Mouse (Mus musculus) liver, embryonic 13.5 days (tissue): Measurements from ENCODE around the gene Mrps34. TPM values are rescaled to one million over a fixed set of nuclear protein-coding genes. Genes with fewer than 3 reads are reported as not detected.

Source experiments
- ATAC-seq: fragments of 200-750 bp; cut with Nextera tagmentation; 2 replicates; pipeline ENCODE4 v1.8.0; 2017; ENCODE audit warnings: low read depth, mild to moderate bottlenecking, moderate number of reproducible peaks, moderate library complexity
- DNase-seq: peaks from one replicate; pipeline ENCODE4 v3.0.0; 2022
- H3K27ac ChIP-seq: fragments of 300-500 bp; sonication (generic); 2 replicates; pipeline ENCODE4 v1.5.1; 2015; ENCODE audit warnings: moderate library complexity, mild to moderate bottlenecking, inconsistent platforms
- H3K27me3 ChIP-seq: fragments of 300-500 bp; sonication (generic); 2 replicates; pipeline ENCODE4 v1.6.1; 2015; ENCODE audit warnings: mild to moderate bottlenecking, inconsistent platforms
- H3K36me3 ChIP-seq: fragments of 300-500 bp; sonication (generic); 2 replicates; pipeline ENCODE4 v1.6.1; 2015; ENCODE audit warnings: mild to moderate bottlenecking, inconsistent platforms
- H3K4me1 ChIP-seq: fragments of 300-500 bp; sonication (generic); replicated peaks from 2 replicates; pipeline ENCODE4 v1.6.1; 2015; ENCODE audit warnings: inconsistent platforms
- H3K4me2 ChIP-seq: fragments of 300-500 bp; sonication (generic); 2 replicates; pipeline ENCODE4 v1.6.1; 2015; ENCODE audit warnings: inconsistent platforms, mild to moderate bottlenecking, moderate library complexity
- H3K4me3 ChIP-seq: fragments of 300-500 bp; sonication (generic); replicated peaks from 2 replicates; pipeline ENCODE4 v1.5.1; 2015; ENCODE audit warnings: mild to moderate bottlenecking, inconsistent platforms
- H3K9ac ChIP-seq: fragments of 300-500 bp; sonication (generic); 2 replicates; pipeline ENCODE4 v1.6.1; 2015; ENCODE audit warnings: mild to moderate bottlenecking, inconsistent platforms
- H3K9me3 ChIP-seq: fragments of 300-500 bp; sonication (generic); replicated peaks from 2 replicates; pipeline ENCODE4 v1.6.1; 2016; ENCODE audit warnings: inconsistent platforms
- WGBS: fragments of 180-500 bp; shearing (Covaris S2); methylation state at CpG from one replicate; pipeline ENCODE4 v1.1.7; 2015; ENCODE audit not compliant: insufficient replicate concordance; 5-methylcytosine and 5-hydroxymethylcytosine counted together
- polyA plus RNA-seq: library from polyadenylated mRNA; unstranded; fragments of >200 nt; fragmentation: Nextera tagmentation; extraction: Ambion mirVana; gene quantifications from 2 replicates; pipeline ENCODE4 v1.2.1, GENCODE M21; 2015

Mrps34 gene
- polyA plus RNA-seq, 1 experiment from 2014 or later: 84.2 TPM

GRCm38 (mm10) chr17:24892785-24893184, 2.1 kb upstream of the Mrps34 start:
- H3K9me3 ChIP-seq: no peaks in the 10 kb centered on the region
- H3K27me3 ChIP-seq: no peaks in the 10 kb centered on the region
- no peak overlapping the region for H3K4me3 ChIP-seq
- H3K36me3 ChIP-seq: peaks cover 68% of the 10 kb centered on the region
- no peak overlapping the region for H3K9ac ChIP-seq
- WGBS: 84% methylated on average over 12 of the region's 12 CpGs
- peaks cover 66% of the 10 kb centered on the region for H3K4me1 ChIP-seq
- H3K4me2 ChIP-seq: no peak overlapping the region; the same call in 1 of the 2 replicates
- 0 out of 2 replicates have a peak overlapping the region, but pooled peaks have one; percentile 1 for H3K27ac ChIP-seq
- no peak for DNase-seq
- ATAC-seq: no peak

- H3K9ac ChIP-seq: peak overlapping the region; percentile 95
- ATAC-seq (no peak), DNase-seq (no peak)
- 0 out of 2 replicates have a peak overlapping the region, but pooled peaks have one; percentile 90 for H3K27ac ChIP-seq
- 94% methylated on average over 2 of the region's 2 CpGs for WGBS
- H3K27me3 ChIP-seq: no peaks in the 10 kb centered on the region
- peaks cover 66% of the 10 kb centered on the region for H3K4me1 ChIP-seq
- H3K4me2 ChIP-seq: peak overlapping the region; percentile 96
- H3K4me3 ChIP-seq: peak overlapping the region; percentile 95
- H3K36me3 ChIP-seq: peaks cover 73% of the 10 kb centered on the region
- H3K9me3 ChIP-seq: no peaks in the 10 kb centered on the region
Observed at GRCm38 (mm10) chr17:24893276-24893675, 1.6 kb upstream of the Mrps34 start.

DNA sequence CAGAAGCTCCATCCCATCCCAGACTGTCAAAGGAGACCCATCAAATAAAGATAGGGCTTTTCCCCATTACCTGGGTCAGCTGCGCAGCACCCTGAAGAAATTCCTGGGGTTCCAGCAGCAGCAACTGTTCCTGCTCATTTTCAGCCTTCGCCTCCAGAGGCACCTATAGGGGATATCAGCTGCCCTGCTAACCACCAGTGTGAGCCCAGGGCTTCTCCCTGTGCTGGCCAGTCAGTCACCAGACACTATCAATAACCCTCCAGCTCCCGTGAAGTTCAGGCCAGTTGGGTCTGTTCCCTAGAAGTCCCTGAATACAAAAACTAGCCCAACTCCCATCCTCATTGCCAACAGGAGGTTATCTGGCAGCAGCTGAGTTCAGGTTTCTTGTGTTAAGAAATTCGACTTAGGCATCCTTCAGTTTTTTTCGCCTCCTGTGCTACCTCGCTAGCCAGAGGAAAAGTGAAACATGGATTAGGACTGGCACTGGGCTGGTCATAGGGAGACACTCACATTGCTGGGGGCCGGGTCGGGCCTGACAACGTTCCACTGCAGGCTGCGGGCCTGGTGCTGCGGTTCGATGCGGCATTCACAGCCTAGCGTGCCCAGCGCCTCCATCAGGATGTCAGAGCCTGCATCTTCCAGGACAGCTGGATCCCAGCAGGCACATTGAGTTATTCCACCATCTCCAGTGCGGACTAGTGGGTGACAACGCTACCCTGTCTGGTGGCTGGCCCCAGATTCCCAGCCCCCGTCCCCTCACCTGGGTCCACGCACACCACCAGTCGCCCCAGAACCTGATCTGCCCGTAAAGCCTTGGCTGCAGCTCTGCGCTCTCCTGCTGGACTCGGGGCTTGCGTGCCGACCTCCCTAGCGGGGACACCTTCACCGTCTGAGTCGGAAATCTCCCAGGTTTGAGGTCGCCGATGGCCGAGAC, 588 bp upstream of the Mrps34 start:
- peak; percentile 26 for ATAC-seq
- Histone ChIP-seq H3K4me1 (peaks cover 62% of the 10 kb centered on the region), H3K36me3 (peaks cover 73% of the 10 kb centered on the region)

GRCm38 (mm10) chr17:24895571-24896240, 790 bp downstream of the Mrps34 start:
- DNase-seq (no peak), ATAC-seq (peak; percentile 4; the same call in 1 of the 2 replicates)
- peaks cover 59% of the 10 kb centered on the region for H3K4me1 ChIP-seq
- H3K9me3 ChIP-seq: no peaks in the 10 kb centered on the region
- peaks cover 73% of the 10 kb centered on the region for H3K36me3 ChIP-seq
- peak overlapping the region; percentile 95 for H3K4me3 ChIP-seq
- peak overlapping the region; percentile 95 for H3K9ac ChIP-seq
- no peaks in the 10 kb centered on the region for H3K27me3 ChIP-seq
- H3K27ac ChIP-seq: peak overlapping the region; percentile 90
- peak overlapping the region; percentile 96 for H3K4me2 ChIP-seq
- WGBS: 5% methylated on average over 23 of the region's 23 CpGs

More for the DNA sequence above, 588 bp upstream of the Mrps34 start:
- no peaks in the 10 kb centered on the region for H3K27me3 ChIP-seq
- peak overlapping the region; percentile 96 for H3K4me2 ChIP-seq
- H3K4me3 ChIP-seq: peak overlapping the region; percentile 95
- H3K27ac ChIP-seq: peak overlapping the region; percentile 90
- no peak for DNase-seq
- H3K9ac ChIP-seq: peak overlapping the region; percentile 95
- no peaks in the 10 kb centered on the region for H3K9me3 ChIP-seq
- WGBS: 6% methylated on average over 31 of the region's 31 CpGs

DNA sequence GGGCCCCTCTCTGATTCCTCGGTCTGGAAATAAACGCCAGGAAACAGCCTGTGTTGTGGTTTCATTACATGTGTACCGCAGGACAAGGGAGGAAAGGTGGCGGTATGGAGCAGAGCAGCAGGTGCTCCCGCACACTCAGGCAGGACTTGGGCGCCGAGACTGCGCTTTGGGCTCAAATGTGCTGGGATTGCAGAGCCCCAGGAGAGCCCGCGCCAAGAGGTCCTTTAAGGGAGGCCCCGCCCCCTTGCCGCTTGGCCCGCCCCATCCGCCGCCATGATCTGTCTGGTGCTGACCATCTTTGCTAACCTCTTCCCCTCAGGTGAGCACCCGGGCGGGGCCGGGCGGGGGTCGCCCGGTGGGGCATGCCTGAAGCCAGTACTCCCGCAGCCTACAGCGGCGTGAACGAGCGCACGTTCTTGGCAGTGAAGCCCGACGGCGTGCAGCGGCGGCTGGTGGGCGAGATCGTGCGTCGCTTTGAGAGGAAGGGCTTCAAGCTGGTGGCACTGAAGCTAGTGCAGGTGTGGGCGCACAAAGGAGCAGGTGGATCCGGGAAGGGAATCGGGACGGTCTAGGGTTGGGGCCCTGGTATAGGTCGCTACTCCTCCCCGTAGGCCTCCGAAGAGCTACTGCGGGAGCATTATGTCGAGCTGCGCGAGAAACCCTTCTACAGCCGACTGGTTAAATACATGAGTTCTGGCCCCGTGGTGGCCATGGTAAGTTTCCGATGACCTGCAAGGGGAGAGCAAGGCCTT, 1.5 kb downstream of the Mrps34 start, which contains the start of gene Nme3:
Gene Nme3, plus strand, starts transcription at position 260 of the 752 bp plus-strand sequence.
- no peaks in the 10 kb centered on the region for H3K27me3 ChIP-seq
- ATAC-seq (peak; percentile 77), DNase-seq (peak; percentile 73)
- H3K4me2 ChIP-seq: peak within 1 kb of the TSS; percentile 96
- H3K36me3 ChIP-seq: peaks cover 73% of the 10 kb centered on the region
- H3K4me3 ChIP-seq: peak within 1 kb of the TSS; percentile 95
- WGBS: under 1% methylated on average over 50 of the region's 50 CpGs
- peaks cover 59% of the 10 kb centered on the region for H3K4me1 ChIP-seq
- no peaks in the 10 kb centered on the region for H3K9me3 ChIP-seq
- H3K27ac ChIP-seq: peak within 1 kb of the TSS; percentile 90
- peak within 1 kb of the TSS; percentile 95 for H3K9ac ChIP-seq

DNA sequence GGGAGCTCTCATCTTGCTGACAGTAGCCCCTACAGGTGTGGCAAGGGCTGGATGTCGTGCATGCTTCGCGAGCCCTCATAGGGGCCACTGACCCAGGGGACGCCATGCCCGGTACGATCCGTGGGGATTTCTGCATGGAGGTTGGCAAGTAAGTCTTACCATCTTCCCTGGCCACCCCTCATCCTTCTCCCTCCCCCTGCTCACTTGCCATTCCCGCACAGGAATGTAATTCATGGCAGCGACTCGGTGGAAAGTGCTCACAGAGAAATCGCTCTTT, 2.0 kb downstream of the Mrps34 start:
- Histone ChIP-seq H3K27me3 (no peaks in the 10 kb centered on the region), H3K9me3 (no peaks in the 10 kb centered on the region), H3K4me3 (peak overlapping the region; percentile 95), H3K9ac (peak overlapping the region; percentile 95), H3K4me1 (peaks cover 65% of the 10 kb centered on the region), H3K36me3 (peaks cover 73% of the 10 kb centered on the region), H3K4me2 (peak overlapping the region; percentile 96), H3K27ac (peak overlapping the region; percentile 90)
- WGBS: 48% methylated on average over 11 of the region's 11 CpGs
- DNase-seq (no peak), ATAC-seq (no peak)

GRCm38 (mm10) chr17:24897600-24897999, 2.7 kb downstream of the Mrps34 start:
- H3K27ac ChIP-seq: peak overlapping the region; percentile 90
- peaks cover 73% of the 10 kb centered on the region for H3K36me3 ChIP-seq
- no peaks in the 10 kb centered on the region for H3K9me3 ChIP-seq
- ATAC-seq (no peak), DNase-seq (no peak)
- H3K27me3 ChIP-seq: no peaks in the 10 kb centered on the region
- peak overlapping the region; percentile 95 for H3K9ac ChIP-seq
- peak overlapping the region; percentile 95 for H3K4me3 ChIP-seq
- peak overlapping the region; percentile 96 for H3K4me2 ChIP-seq
- H3K4me1 ChIP-seq: peaks cover 71% of the 10 kb centered on the region
- 76% methylated on average over 4 of the region's 4 CpGs for WGBS

- 84% methylated on average over 4 of the region's 4 CpGs for WGBS
- ATAC-seq (no peak), DNase-seq (no peak)
- H3K9me3 ChIP-seq: no peaks in the 10 kb centered on the region
- H3K36me3 ChIP-seq: peaks cover 72% of the 10 kb centered on the region
- peak overlapping the region; percentile 95 for H3K9ac ChIP-seq
- H3K4me2 ChIP-seq: peak overlapping the region; percentile 96
- H3K4me1 ChIP-seq: peaks cover 74% of the 10 kb centered on the region
- H3K27me3 ChIP-seq: no peaks in the 10 kb centered on the region
- peak overlapping the region; percentile 95 for H3K4me3 ChIP-seq
- peak overlapping the region; percentile 90 for H3K27ac ChIP-seq
Observed at GRCm38 (mm10) chr17:24898041-24898854, 3.3 kb downstream of the Mrps34 start.

GRCm38 (mm10) chr17:24899153-24899552, 4.2 kb downstream of the Mrps34 start:
- peaks cover 74% of the 10 kb centered on the region for H3K36me3 ChIP-seq
- no peak overlapping the region for H3K4me2 ChIP-seq
- H3K27me3 ChIP-seq: no peaks in the 10 kb centered on the region
- no peak for DNase-seq
- WGBS: 82% methylated on average over 5 of the region's 5 CpGs
- H3K9ac ChIP-seq: no peak overlapping the region
- H3K4me3 ChIP-seq: no peak overlapping the region
- H3K4me1 ChIP-seq: peaks cover 74% of the 10 kb centered on the region
- H3K27ac ChIP-seq: peak overlapping the region; percentile 90
- no peak for ATAC-seq
- H3K9me3 ChIP-seq: no peaks in the 10 kb centered on the region

DNA sequence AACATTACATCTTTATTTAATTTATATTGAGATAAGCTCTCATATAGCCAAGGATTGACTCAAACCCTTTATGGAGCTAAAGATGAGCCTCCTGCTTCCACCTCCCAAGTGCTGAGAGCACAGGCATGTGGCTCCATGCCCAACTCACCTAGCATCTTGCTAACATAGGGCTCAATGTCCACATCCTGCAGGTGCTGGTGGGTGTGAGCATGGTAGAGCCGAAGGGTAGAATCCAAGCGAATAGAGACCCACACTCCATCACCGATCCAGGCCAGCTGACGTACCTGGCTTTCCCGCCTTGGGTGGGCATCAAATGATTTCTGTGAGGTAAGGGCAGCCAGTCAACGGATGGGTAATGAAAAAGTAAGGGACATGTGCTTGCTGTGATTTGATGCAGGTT, 5.1 kb downstream of the Mrps34 start:
- Histone ChIP-seq H3K4me3 (no peak overlapping the region), H3K9ac (no peak overlapping the region), H3K27ac (0 out of 2 replicates have a peak overlapping the region, but pooled peaks have one; percentile 90), H3K36me3 (peaks cover 82% of the 10 kb centered on the region), H3K9me3 (no peaks in the 10 kb centered on the region), H3K4me2 (no peak overlapping the region), H3K27me3 (no peaks in the 10 kb centered on the region), H3K4me1 (peaks cover 79% of the 10 kb centered on the region)
- DNase-seq: no peak
- 89% methylated on average over 6 of the region's 6 CpGs for WGBS
- no peak for ATAC-seq
